Comparison of ENCODE assay signal across 24 mouse cellular contexts in the genomic region with DNA sequence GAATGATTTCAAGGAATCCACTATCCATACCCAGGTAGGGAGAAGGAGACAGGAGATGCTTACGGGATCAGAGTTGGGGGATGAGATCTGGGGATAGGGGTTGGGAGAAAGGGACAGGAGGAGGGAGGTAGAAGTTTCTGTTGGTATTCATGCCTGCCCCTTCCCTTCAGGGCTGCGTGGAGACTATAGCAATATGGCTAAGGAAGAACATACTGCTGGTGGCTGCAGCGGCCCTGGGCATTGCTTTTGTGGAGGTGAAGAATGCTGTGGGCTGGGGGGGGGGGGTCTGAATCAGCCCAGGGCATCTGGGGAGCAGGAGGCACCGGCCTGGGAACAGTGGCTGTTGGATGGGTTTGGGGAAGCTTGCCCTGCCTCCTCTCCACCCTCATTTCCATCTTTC. TPM values are rescaled to one million over a fixed set of nuclear protein-coding genes. Genes with fewer than 3 reads are reported as not detected.
DNase-seq lines count a peak whose midpoint lies in the region; ATAC-seq and TF ChIP-seq lines count a peak whose summit lies in the region.
"Had no signal": no experiment of that assay in that cellular context is flagged by ENCODE, and none has a peak within 500 bp of the region (broad histone marks: within the 10 kb centered on the region; RNA-seq: fewer than 3 reads in every experiment).

No protein-coding gene starts in this region.

- 90% methylated on average over 4 of the region's 4 CpGs for WGBS in kidney, embryonic 16.5 days
- 82% methylated on average over 3 of the region's 4 CpGs for WGBS in embryonic facial prominence, embryonic 14.5 days

- H3K9ac ChIP-seq in kidney, embryonic 16.5 days (replicated peaks; ENCODE audit: low read length) = no peak overlapping the region; the same call in 1 of the 2 replicates
- 0 out of 2 replicates have a peak overlapping the region, but pooled peaks have one; percentile 3 for H3K9ac ChIP-seq in embryonic facial prominence, embryonic 14.5 days (ENCODE audit: low read depth, low read length)
- H3K9ac ChIP-seq: hindbrain, embryonic 12.5 days; liver, embryonic 13.5 days; midbrain, embryonic 12.5 days had no signal

- H3K4me2 ChIP-seq in kidney, embryonic 16.5 days (replicated peaks; ENCODE audit: low read depth, low read length) = 0 out of 2 replicates have a peak overlapping the region, but pooled peaks have one; percentile 75
- peak overlapping the region; percentile 20; the same call in 1 of the 2 replicates for H3K4me2 ChIP-seq in embryonic facial prominence, embryonic 14.5 days (ENCODE audit: low read depth, low read length)
- H3K4me2 ChIP-seq: heart, embryonic 11.5 days; hindbrain, embryonic 12.5 days; liver, embryonic 13.5 days; midbrain, embryonic 12.5 days had no signal

- no peak for TF ChIP-seq CTCF in gastrocnemius, adult 2 months (IDR thresholded peaks at IDR 0.05)

- peak overlapping the region; percentile 48; the same call in 1 of the 2 replicates for H3K27ac ChIP-seq in gastrocnemius, adult 2 months
- H3K27ac ChIP-seq in kidney, embryonic 16.5 days (ENCODE audit: low read length) = no peak overlapping the region
- no peak overlapping the region for H3K27ac ChIP-seq in embryonic facial prominence, embryonic 14.5 days (replicated peaks; ENCODE audit: low read depth, low read length)
- H3K27ac ChIP-seq: hindbrain, embryonic 12.5 days; liver, embryonic 13.5 days; midbrain, embryonic 12.5 days; stomach, postnatal 0 days had no signal

- H3K4me1 ChIP-seq in kidney, embryonic 16.5 days (ENCODE audit: insufficient read depth, low read length) = peaks cover 24% of the 10 kb centered on the region
- H3K4me1 ChIP-seq in embryonic facial prominence, embryonic 14.5 days (ENCODE audit: control insufficient read depth, insufficient read depth, low read length) = peaks cover 10% of the 10 kb centered on the region

- H3K27me3 ChIP-seq in kidney, embryonic 16.5 days (ENCODE audit: insufficient read depth, low read length) = no peaks in the 10 kb centered on the region
- no peaks in the 10 kb centered on the region for H3K27me3 ChIP-seq in embryonic facial prominence, embryonic 14.5 days (replicated peaks; ENCODE audit: control insufficient read depth, insufficient read depth, low read length)

- H3K4me3 ChIP-seq in gastrocnemius, adult 2 months = peak overlapping the region; percentile 100
- no peak overlapping the region for H3K4me3 ChIP-seq in kidney, embryonic 16.5 days (ENCODE audit: low read length)
- no peak overlapping the region for H3K4me3 ChIP-seq in embryonic facial prominence, embryonic 14.5 days (ENCODE audit: low read depth, low read length)
- H3K4me3 ChIP-seq: forebrain, embryonic 10.5 days; hindbrain, embryonic 12.5 days; liver, embryonic 13.5 days; midbrain, embryonic 12.5 days had no signal

- no peak for DNase-seq in gastrocnemius, adult 2 months
- DNase-seq in gastrocnemius, adult 8-10 months (ENCODE audit: low spot score in 2 of 2) = no peak
- no peak for DNase-seq in kidney, postnatal 4 days
- no peak for DNase-seq in embryonic facial prominence, embryonic 14.5 days (ENCODE audit: low spot score)
- DNase-seq in cerebellum, adult 9-11 months = no peak
- DNase-seq in layer of hippocampus, postnatal 10 days (ENCODE audit: low spot score in 2 of 2) = no peak
- DNase-seq: adrenal gland, postnatal 14 days; cerebellum, adult 9-10 months; heart, postnatal 10 days; kidney, adult 9 months; liver, embryonic 13.5 days; lung, adult 2 months; lung, postnatal 14 days; thymus, adult 2 months; thymus, postnatal 4 days had no signal

- no peak for ATAC-seq in kidney, embryonic 16.5 days (ENCODE audit: low FRiP score, low TSS enrichment)
- no peak for ATAC-seq in embryonic facial prominence, embryonic 14.5 days (ENCODE audit: low read depth)
- ATAC-seq: CD4-positive, CD25-positive, alpha-beta regulatory T cell, adult 4 months; inflammation-experienced regulatory T-cells, adult 6 months had no signal

- no peaks in the 10 kb centered on the region for H3K9me3 ChIP-seq in kidney, embryonic 16.5 days (ENCODE audit: low read length)
- H3K9me3 ChIP-seq in embryonic facial prominence, embryonic 14.5 days (ENCODE audit: control insufficient read depth, low read length) = no peaks in the 10 kb centered on the region
- H3K9me3 ChIP-seq: forebrain, embryonic 10.5 days; hindbrain, embryonic 12.5 days; liver, embryonic 13.5 days; midbrain, embryonic 12.5 days had no signal

- peaks cover 35% of the 10 kb centered on the region for H3K36me3 ChIP-seq in kidney, embryonic 16.5 days (ENCODE audit: insufficient read depth, low read length)
- H3K36me3 ChIP-seq in embryonic facial prominence, embryonic 14.5 days (ENCODE audit: control insufficient read depth, insufficient read depth, low read length) = peaks cover 53% of the 10 kb centered on the region

- intact Hi-C loops in gastrocnemius, adult 2 months (cut with DNase I) = loop anchor here (5.0 kb wide), 1 partner anchor 35 kb away; no protein-coding TSS in a partner anchor

RNA-seq across cellular contexts. Expression of a gene that starts 10.4 kb away (rescaled TPM):
- 1 to 10 TPM; 5.1 to 5.2 TPM for total RNA-seq in gastrocnemius, adult 2 months (2021)
- 1 to 10 TPM; 3.1 to 4.2 (median 3.7) TPM for total RNA-seq in gastrocnemius, adult 8-10 months (2022)
- 17.7 and 20.5 TPM in 2 replicates for polyA plus RNA-seq in kidney, embryonic 16.5 days (2015; fragmentation: Nextera tagmentation; extraction: Ambion mirVana)
- 15.5 and 16.0 TPM in 2 replicates for polyA plus RNA-seq in embryonic facial prominence, embryonic 14.5 days (2014; fragmentation: Nextera tagmentation; extraction: Ambion mirVana)
- total RNA-seq in layer of hippocampus, postnatal 10 days (2021) = 1 to 10 TPM; 5.6 to 6.7 TPM

RNA-seq across cellular contexts. Expression of a gene that starts 11.5 kb away (rescaled TPM):
- total RNA-seq in gastrocnemius, adult 2 months (2021) = 100 to 1,000 TPM; 124 to 132 TPM
- 100 to 1,000 TPM; 136 to 170 (median 151) TPM for total RNA-seq in gastrocnemius, adult 8-10 months (2022)
- polyA plus RNA-seq in kidney, embryonic 16.5 days (2015; fragmentation: Nextera tagmentation; extraction: Ambion mirVana) = 775 and 850 TPM in 2 replicates
- 916 and 959 TPM in 2 replicates for polyA plus RNA-seq in embryonic facial prominence, embryonic 14.5 days (2014; fragmentation: Nextera tagmentation; extraction: Ambion mirVana)
- total RNA-seq in layer of hippocampus, postnatal 10 days (2021) = 100 to 1,000 TPM in 1 of 2 experiments, 10 to 100 TPM in 1; 81.7 to 110 TPM

RNA-seq across cellular contexts. Expression of a gene that starts 11.6 kb away (rescaled TPM):
- 100 to 1,000 TPM; 137 to 169 TPM for total RNA-seq in gastrocnemius, adult 2 months (2021)
- total RNA-seq in gastrocnemius, adult 8-10 months (2022) = 100 to 1,000 TPM; 119 to 153 (median 140) TPM
- 227 and 234 TPM in 2 replicates for polyA plus RNA-seq in kidney, embryonic 16.5 days (2015; fragmentation: Nextera tagmentation; extraction: Ambion mirVana)
- polyA plus RNA-seq in embryonic facial prominence, embryonic 14.5 days (2014; fragmentation: Nextera tagmentation; extraction: Ambion mirVana) = 242 and 248 TPM in 2 replicates
- 100 to 1,000 TPM; 109 to 123 TPM for total RNA-seq in layer of hippocampus, postnatal 10 days (2021)

RNA-seq across cellular contexts. Expression of a gene that starts 20.8 kb away (rescaled TPM):
- total RNA-seq in gastrocnemius, adult 2 months (2021) = 1 to 10 TPM; 4.8 to 5.2 TPM
- total RNA-seq in gastrocnemius, adult 8-10 months (2022) = 1 to 10 TPM; 2.7 to 8.9 (median 5.9) TPM
- polyA plus RNA-seq in kidney, embryonic 16.5 days (2015; fragmentation: Nextera tagmentation; extraction: Ambion mirVana) = 6.8 and 7.8 TPM in 2 replicates
- polyA plus RNA-seq in embryonic facial prominence, embryonic 14.5 days (2014; fragmentation: Nextera tagmentation; extraction: Ambion mirVana) = 4.7 and 5.0 TPM in 2 replicates
- total RNA-seq in layer of hippocampus, postnatal 10 days (2021) = 10 to 100 TPM; 23.1 to 24.0 TPM
- total RNA-seq: megakaryocyte progenitor cell, adult 5-6 weeks had no signal

RNA-seq across cellular contexts. Expression of a gene that starts 21.4 kb away (rescaled TPM):
- 10 to 100 TPM; 58.4 to 72.9 TPM for total RNA-seq in gastrocnemius, adult 2 months (2021)
- total RNA-seq in gastrocnemius, adult 8-10 months (2022) = 10 to 100 TPM; 63.3 to 69.0 (median 65.3) TPM
- polyA plus RNA-seq in kidney, embryonic 16.5 days (2015; fragmentation: Nextera tagmentation; extraction: Ambion mirVana) = 3.9 and 4.0 TPM in 2 replicates
- polyA plus RNA-seq in embryonic facial prominence, embryonic 14.5 days (2014; fragmentation: Nextera tagmentation; extraction: Ambion mirVana) = 23.5 and 30.2 TPM in 2 replicates
- total RNA-seq in layer of hippocampus, postnatal 10 days (2021) = 10 to 100 TPM; 22.2 to 27.4 TPM
